Comparison of ENCODE assay signal across 23 mouse cellular contexts in genomic region chr17:72445204-72446177, GRCm38 (mm10).
"Had no signal": no experiment of that assay in that cellular context is flagged by ENCODE, and none has a peak within 500 bp of the region (broad histone marks: within the 10 kb centered on the region; RNA-seq: fewer than 3 reads in every experiment).

No protein-coding gene starts in this region.

- H3K27me3 ChIP-seq: heart, embryonic 13.5 days; heart, embryonic 15.5 days; hindbrain, embryonic 13.5 days; hindbrain, embryonic 15.5 days; limb, embryonic 12.5 days; liver, embryonic 13.5 days had no signal

- H3K9ac ChIP-seq: forebrain, postnatal 0 days; heart, embryonic 13.5 days; heart, embryonic 15.5 days; hindbrain, embryonic 13.5 days; hindbrain, embryonic 15.5 days; limb, embryonic 12.5 days; liver, embryonic 13.5 days had no signal

- DNase-seq: forebrain, postnatal 0 days; gastrocnemius, postnatal 14 days; gastrocnemius, postnatal 36 days; heart, adult 2 months; heart, postnatal 14 days; heart, postnatal 36 days; kidney, adult 18-20 months; kidney, adult 8-10 months; kidney, postnatal 10 days; kidney, postnatal 25 days; layer of hippocampus, adult 9-11 months; layer of hippocampus, postnatal 36 days; liver; liver, embryonic 13.5 days had no signal

- H3K36me3 ChIP-seq: heart, embryonic 13.5 days; heart, embryonic 15.5 days; hindbrain, embryonic 13.5 days; hindbrain, embryonic 15.5 days; limb, embryonic 10.5 days; limb, embryonic 12.5 days; liver, embryonic 13.5 days had no signal

- H3K4me1 ChIP-seq: heart, embryonic 15.5 days; hindbrain, embryonic 13.5 days; hindbrain, embryonic 15.5 days; limb, embryonic 10.5 days; limb, embryonic 12.5 days; liver, embryonic 13.5 days had no signal

- H3K27ac ChIP-seq: heart, adult 2 months; heart, embryonic 13.5 days; heart, embryonic 15.5 days; hindbrain, embryonic 13.5 days; hindbrain, embryonic 15.5 days; hindbrain, postnatal 0 days; limb, embryonic 10.5 days; limb, embryonic 12.5 days; liver, embryonic 13.5 days had no signal

- H3K4me3 ChIP-seq: heart, adult 2 months; heart, embryonic 13.5 days; heart, embryonic 15.5 days; hindbrain, embryonic 13.5 days; hindbrain, embryonic 15.5 days; limb, embryonic 10.5 days; limb, embryonic 12.5 days; liver, embryonic 13.5 days had no signal

- H3K9me3 ChIP-seq: heart, embryonic 13.5 days; heart, embryonic 15.5 days; hindbrain, embryonic 13.5 days; hindbrain, embryonic 15.5 days; limb, embryonic 10.5 days had no signal

- ATAC-seq: forebrain, postnatal 0 days; hindbrain, postnatal 0 days had no signal

- H3K4me2 ChIP-seq: heart, embryonic 11.5 days; heart, embryonic 13.5 days; heart, embryonic 15.5 days; hindbrain, embryonic 13.5 days; hindbrain, embryonic 15.5 days; limb, embryonic 12.5 days; liver, embryonic 11.5 days; liver, embryonic 13.5 days had no signal
